Mouse (Mus musculus) cerebellum, adult 9-10 months (tissue): ENCODE measurements around the gene Gak.
"Not testable (repeated sequence)": the region's sequence is repeated elsewhere in the genome, so short reads cannot be mapped to it uniquely, and the experiment has no call there.

Experiments used
- DNase-seq: peaks from one replicate; pipeline ENCODE4 v3.0.0; 2022

The Gak gene

DNA sequence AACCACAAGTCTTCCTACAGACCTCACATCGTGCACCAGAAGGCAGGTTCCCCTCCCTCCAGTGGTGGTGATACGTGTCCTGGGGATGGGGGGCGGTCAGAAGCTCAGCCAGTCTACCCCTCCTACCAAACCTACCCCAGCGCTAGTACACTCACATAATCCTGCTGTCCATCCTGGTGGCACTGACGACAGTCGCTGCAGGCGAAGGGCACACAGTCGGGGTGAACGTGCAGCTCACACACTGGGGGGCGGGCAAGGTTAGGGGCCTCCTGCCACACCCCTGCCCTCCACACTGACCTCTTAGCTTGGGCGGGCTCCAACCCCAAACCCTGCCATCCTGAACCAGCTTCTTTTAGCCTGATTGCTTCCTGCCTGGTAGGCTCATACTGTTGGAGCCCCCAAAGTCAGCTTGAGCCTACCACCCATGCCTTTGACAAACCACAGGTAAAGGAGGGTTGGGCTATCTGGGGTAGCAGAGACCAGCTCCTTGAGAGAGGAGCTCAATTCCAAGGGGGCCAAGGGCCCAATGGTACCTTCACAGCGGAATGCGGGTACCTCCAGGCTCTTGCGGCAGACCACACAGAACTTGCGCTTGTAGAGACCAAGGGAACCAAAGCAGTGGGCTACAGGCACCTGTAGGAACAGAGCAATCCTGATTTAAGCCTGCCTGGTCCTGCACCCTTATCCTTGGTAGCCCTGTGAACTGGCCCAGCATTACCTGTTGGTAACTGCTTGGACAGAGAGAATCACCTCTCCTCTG lies 26.5 kb upstream of the Gak start:
- no peak for DNase-seq

DNA sequence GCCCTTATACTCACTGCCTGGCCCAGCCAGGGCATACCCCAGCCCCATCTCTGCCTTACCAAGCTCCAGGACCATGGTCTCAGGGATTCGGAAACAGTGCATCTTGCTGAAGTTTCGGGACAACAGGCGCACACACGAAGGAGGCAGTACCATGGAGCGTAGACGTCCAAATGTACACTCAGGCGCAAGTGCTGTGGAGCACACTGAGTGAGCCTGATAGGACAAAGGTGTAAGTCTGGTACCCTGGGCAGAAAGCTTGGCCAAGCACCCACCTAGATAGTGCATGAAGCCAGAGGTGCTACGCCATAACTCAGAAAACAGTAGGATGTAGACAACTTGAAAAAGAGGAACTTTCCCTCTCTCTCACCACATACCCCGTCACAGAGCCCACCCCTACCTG lies 25.8 kb upstream of the Gak start:
- DNase-seq: no peak

DNA sequence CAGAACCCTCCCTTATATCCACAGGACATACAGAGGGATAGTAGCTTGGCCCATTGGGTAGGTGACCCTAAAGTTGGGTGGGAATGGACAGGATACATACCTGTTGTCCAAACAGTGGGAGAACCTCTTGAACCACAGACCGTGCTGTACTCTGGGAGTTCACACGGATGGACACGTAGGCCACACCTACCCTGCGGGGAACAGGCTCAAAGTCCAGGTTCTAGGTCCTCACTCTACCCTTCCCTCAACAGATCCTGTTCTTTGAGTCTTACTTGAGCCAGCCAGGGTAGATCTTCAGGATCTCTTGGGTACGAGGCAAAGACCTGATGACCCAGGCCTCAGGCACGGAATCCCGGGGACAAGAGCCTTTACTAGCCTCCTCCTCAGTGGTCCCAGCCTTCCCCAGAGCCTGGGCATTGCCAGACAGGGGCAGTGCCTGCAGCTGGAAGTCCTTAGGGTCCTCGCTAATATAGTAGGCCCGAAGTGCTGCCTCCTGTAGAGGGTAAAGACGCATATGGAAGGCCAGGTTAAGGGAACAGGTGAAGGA lies 25.0 kb upstream of the Gak start:
- no peak for DNase-seq

DNA sequence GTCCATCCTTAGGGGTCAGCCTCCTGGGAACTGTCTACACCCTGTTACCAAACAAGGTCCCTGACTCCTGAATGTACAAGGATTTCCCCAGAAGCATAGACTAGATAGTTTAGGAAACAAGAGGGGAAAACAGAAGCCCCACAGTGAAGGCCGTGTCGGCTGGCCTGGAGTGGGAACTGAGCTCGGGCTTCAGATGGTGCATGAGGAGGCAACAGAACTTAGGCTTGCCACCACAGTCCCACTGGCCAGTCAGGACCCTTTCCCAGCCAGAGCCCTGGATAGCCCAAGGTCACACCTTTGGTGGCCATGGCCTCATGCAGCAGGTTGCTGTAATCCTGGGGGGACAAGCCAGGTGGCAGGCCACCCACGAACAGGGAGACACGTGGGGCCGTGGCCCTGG lies 23.8 kb upstream of the Gak start:
- DNase-seq: no peak

GRCm38 (mm10) chr5:108651823-108652222 lies 22.3 kb upstream of the Gak start:
- DNase-seq: peak; percentile 94

DNA sequence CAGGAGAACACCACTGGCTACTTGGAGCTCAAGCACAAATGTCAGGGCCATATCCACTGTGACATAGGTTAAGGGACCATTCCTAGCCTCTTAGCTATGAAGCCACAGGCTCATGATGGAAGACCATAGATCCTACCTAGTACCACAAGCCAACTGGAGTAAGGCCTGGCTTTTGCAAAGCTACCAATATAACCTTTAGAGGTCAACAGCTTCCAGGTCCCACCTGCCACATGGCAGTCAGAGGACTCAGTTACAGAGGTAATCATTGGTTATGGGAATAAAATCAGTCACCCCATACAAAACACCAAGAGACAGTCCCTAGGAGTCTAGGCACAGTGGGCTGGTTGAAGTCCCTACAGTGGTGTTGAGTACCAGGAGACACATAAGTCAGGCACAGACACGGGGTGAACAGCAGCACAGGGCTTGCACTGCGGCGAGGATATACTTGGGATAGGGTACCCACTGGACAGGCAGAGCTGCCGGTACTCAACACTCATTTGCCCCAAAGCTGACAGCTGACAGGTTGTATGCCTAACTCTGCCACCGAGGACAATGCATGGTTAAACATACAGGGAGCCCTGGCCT lies 21.7 kb upstream of the Gak start:
- no peak for DNase-seq

- DNase-seq: no peak
Observed at GRCm38 (mm10) chr5:108650341-108650740, 20.8 kb upstream of the Gak start.

DNA sequence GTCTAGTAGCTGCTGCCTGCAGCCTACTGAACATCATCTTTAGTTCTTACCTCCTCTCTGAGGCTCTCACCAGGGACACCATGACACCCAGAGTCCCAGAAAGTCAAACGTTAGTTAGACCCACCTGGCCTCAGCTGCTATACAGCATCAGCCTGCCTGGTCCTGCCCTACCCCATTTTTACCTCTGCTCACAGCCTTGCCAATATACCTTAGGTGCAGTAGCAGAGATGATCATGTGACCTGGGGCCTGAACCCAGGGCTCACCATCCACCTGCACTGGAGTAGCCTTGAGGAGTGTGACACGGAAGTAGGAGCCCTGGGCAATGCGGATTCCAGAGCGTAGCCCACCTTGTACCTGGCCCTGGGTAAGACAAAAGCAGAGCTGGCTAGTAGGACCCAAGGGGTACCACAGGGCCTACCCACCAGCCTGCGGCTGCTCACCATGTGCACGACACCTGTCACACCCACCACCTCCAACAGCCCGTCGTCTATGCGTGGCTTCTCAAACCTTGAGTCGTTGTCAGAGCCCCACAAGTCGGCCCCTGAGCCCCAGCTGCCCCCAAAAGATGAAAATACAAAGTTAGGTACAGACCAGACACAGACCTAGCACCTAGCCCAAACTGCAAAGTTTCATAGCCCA lies 19.5 kb upstream of the Gak start:
- no peak for DNase-seq

- no peak for DNase-seq
Observed at GRCm38 (mm10) chr5:108647820-108648465, 18.4 kb upstream of the Gak start.

GRCm38 (mm10) chr5:108647311-108647710 lies 17.8 kb upstream of the Gak start:
- DNase-seq: no peak

- no peak for DNase-seq
Observed at GRCm38 (mm10) chr5:108646343-108646660, 16.7 kb upstream of the Gak start.

DNA sequence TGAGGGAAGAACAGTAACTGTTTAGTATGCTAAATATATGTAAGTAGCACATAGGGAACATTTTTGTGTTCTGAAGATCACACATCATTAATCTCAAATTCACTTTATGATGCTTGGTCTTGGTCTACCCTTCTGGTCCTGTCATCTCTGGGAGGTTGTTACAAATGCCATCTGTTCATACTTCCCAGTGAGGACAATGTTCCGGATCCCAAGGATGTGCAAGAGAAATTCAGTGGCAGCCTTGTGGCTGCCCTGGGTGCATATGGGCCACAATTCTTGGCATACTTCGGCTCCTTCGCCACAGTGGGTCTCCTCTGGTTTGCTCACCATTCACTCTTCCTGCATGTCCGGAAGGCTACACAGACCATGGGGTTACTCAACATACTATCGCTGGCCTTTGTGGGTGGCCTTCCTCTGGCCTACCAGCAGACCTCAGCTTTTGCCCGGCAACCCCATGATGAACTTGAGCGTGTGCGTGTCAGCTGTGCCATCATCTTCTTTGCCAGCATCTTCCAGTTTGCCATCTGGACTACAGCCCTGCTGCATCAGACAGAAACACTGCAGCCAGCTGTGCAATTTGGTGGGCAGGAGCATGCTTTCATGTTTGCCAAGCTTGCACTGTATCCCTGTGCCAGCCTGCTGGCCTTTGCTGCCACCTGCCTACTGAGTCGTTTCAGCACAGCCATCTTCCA lies 16.2 kb upstream of the Gak start:
- DNase-seq: peak; percentile 70

DNA sequence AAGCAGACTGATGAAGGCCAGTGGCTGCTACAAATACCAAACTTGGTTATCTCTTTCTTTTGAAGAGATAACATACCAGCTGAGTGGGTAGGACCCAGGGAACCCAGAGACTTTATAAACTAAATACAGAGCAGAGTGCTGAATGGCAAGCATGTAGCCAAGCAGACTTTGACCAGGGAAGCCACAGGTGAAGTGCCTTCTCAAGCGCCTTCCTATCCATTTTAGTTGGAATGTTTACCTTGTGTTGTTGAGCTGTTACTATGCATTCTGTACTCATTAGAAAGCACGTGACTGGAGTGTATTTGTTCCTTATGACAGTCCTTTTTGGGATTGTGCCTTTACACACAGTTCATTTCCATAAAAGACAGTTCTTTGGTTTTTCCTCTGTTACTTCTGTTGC lies 14.1 kb upstream of the Gak start:
- no peak for DNase-seq

DNA sequence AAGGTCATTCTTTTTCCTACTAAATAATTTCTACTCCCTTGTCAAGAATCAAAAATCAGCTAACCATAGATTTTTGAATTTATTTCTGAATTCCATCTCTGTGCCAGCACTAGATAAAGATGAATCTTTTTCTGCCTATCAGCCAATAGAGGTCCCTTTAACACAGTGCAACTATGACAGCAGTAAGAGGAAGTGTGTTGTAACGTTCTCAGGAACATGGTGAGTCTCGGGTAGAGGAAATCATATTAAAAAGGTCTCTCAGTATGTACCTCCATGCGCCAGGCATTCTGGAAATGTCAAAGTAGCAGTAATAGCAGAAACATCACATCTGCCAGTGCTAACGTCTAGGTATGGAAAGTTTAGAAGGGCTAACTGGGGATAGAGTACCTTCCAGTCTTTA lies 6.6 kb upstream of the Gak start:
- DNase-seq: no peak

DNA sequence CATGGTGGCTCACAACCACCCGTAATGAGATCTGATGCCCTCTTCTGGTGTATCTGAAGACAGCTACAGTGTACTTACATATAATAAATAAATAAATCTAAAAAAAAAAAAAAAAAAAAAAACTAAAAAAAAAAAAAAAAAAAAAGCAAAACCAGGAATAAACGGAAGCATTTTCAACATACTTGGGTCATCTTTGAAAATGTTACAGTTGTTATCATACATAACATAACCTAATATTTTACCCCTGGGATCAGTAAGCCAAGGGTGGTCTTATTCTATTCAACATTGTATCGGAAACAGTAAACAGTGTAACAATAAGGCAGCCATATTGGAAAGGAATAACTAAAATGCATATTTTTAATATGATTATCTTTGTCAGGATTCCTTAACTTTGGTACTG lies 4.5 kb upstream of the Gak start:
- not testable (repeated sequence) for DNase-seq

DNA sequence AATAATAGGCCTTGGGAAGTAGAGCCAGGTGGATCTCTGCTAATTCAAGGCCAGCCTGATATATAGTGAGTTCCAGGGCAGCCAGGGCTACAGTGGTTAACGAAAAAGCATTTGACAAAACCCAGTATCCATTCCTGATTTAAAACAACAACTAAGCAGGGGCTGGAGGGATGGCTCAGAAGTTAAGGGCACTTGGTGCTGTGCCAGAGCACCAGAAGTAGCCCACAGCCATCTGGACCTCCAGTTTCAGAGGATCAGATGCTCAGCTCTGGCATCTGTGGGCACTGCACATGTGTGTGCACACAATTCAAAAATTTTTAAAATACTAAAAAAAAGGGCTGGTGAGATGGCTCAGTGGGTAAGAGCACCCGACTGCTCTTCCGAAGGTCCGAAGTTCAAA lies 4.1 kb upstream of the Gak start:
- no peak for DNase-seq

GRCm38 (mm10) chr5:108628891-108629633 lies 493 bp downstream of the Gak start:
- no peak for DNase-seq

DNA sequence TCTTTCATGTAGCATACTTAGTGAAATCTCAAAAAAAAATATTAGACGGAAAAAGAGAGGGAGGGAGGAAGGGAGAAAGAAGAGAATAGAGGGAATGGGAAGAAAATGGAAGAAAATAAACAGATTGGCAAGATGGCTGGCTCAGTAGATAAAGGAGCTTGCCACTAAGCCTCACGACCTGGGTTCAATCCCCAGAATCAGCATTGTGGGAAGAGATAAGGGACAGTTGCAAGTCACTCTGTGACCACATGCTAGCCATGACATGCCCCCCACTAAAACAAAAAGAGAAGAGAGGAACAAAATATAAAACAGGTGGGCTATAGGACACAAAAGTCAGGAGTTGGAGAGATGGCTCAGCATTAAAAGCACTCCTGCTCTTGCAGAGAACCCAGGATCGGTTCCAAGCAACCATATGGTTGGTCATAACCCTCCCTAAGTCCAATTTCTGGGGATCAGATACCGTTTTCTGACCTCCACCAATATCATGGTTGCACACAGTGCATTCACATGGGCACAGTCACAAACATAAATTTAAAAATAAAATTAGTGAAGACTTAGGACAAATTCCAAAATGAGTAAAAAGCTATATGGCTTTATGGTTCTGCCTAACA lies 3.4 kb downstream of the Gak start:
- no peak for DNase-seq

- DNase-seq: no peak
Observed at GRCm38 (mm10) chr5:108621870-108622269, 7.7 kb downstream of the Gak start.

- no peak for DNase-seq
Observed at GRCm38 (mm10) chr5:108610426-108610825, 19.1 kb downstream of the Gak start.

DNA sequence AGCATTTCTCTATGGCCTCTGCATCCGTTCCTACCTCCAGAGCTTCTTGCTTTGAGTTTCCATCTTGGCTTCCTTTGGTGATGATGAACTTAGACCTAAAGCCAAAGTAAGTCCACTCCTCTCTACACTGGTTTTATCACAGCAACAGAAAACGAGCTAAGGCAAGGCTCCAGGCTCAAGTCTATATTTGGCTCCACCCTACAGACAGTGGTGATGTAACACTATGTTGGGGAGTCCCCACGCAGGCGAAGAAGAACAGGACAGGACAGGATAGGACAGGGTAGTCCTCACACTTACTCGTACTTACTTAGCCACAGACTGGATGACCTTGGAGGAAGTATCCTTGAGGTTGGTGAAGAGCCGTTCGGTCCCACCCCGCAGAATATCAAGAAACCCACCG lies 27.0 kb downstream of the Gak start:
- DNase-seq: no peak

GRCm38 (mm10) chr5:108599923-108600322 lies 29.6 kb downstream of the Gak start:
- no peak for DNase-seq
